In the genomic region with DNA sequence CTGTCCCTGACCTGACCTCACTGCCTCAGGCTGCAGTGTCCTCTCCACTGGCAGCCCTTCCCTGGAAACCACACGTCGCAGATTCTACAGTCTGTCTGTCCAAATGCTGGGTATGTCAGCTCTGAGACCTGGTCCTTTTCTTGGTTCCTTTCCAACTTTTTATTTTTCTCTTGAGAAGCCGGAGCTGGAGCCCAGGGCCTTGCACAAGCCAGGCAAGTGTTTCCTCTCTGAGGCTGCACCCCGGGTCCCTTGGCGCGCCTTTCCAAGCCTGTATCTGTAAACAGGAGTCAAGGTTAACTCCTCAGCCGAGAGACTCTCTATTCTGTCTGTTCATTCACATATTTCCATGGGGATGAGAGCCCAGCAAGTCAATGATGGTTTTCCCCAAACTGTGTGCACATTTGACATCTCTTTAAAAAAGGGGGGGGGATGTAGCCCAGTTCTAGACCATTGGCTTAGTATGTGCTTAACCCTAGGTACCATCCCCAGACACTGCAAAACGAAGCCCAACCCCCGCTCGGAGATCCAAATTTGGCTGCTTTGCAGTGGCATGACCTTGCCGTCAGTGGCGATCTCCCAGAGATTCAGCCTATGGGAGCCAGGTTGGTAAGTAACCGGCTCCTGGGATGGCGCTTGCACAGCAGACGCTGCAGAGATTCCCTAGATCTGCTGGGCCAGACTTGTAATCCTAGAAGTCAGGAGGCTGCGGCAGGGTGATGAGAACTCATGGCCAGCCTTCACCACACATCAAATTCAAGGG, we compare ENCODE assay signal across 18 mouse cellular contexts.
"Had no signal": no experiment of that assay in that cellular context is flagged by ENCODE, and none has a peak within 500 bp of the region (broad histone marks: within the 10 kb centered on the region; RNA-seq: fewer than 3 reads in every experiment).

No protein-coding gene starts in this region.

- H3K9me3 ChIP-seq: kidney, embryonic 15.5 days; limb, embryonic 12.5 days; limb, embryonic 15.5 days; liver, embryonic 13.5 days; midbrain, embryonic 10.5 days; midbrain, embryonic 13.5 days; neural tube, embryonic 13.5 days had no signal

- H3K27me3 ChIP-seq: kidney, embryonic 15.5 days; limb, embryonic 12.5 days; limb, embryonic 15.5 days; neural tube, embryonic 13.5 days had no signal

- H3K9ac ChIP-seq: kidney, embryonic 15.5 days; limb, embryonic 12.5 days; limb, embryonic 15.5 days; liver, embryonic 13.5 days; midbrain, embryonic 13.5 days; neural tube, embryonic 13.5 days had no signal

- H3K4me2 ChIP-seq: kidney, embryonic 15.5 days; limb, embryonic 12.5 days; limb, embryonic 15.5 days; liver, embryonic 13.5 days; midbrain, embryonic 13.5 days; neural tube, embryonic 13.5 days had no signal

- H3K4me3 ChIP-seq: kidney, embryonic 15.5 days; limb, embryonic 12.5 days; limb, embryonic 15.5 days; liver, embryonic 13.5 days; megakaryocyte, embryonic 14.5 days; midbrain, embryonic 10.5 days; midbrain, embryonic 13.5 days; myocyte; neural tube, embryonic 13.5 days had no signal

- H3K36me3 ChIP-seq: kidney, embryonic 15.5 days; limb, embryonic 12.5 days; limb, embryonic 15.5 days; liver, embryonic 13.5 days; midbrain, embryonic 10.5 days; midbrain, embryonic 13.5 days; neural tube, embryonic 13.5 days had no signal

- ATAC-seq: midbrain, embryonic 13.5 days; midbrain, embryonic 16.5 days had no signal

- DNase-seq: kidney, adult 8-10 months; kidney, postnatal 10 days; kidney, postnatal 36 days; left cerebral cortex, postnatal 4 days; liver, embryonic 13.5 days; lung, adult 2 months; lung, postnatal 36 days; thymus, adult 18-20 months; thymus, postnatal 36 days had no signal

- H3K27ac ChIP-seq: kidney, embryonic 15.5 days; limb, embryonic 12.5 days; limb, embryonic 15.5 days; liver, embryonic 13.5 days; midbrain, embryonic 10.5 days; midbrain, embryonic 13.5 days; neural tube, embryonic 13.5 days had no signal
